Mouse (Mus musculus): ENCODE measurements around the gene Elavl3. TPM values are rescaled to one million over a fixed set of nuclear protein-coding genes. Genes with fewer than 3 reads are reported as not detected.

Elavl3 gene
- polyA plus RNA-seq (2015; fragmentation: Nextera tagmentation; extraction: Ambion mirVana) = 2.8 and 2.9 TPM in 2 replicates

DNA sequence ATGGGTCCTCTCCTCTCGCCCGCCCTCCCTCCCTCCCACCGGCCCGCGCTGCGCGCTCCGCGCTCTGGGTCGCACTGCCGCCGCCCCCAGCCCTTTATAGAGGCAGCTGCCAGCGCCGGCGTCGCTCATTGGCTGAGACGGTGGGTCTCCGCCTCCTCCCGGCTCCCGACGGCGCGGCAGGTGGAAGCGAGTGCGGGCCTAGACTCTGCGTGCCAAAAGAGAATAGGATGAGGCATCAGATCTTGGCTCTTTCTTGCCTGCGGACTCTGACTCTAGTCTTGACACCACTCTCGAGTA lies at the start of gene Elavl3:
Gene Elavl3 (minus strand): TSS at position 66 of the 297 bp plus-strand sequence.
- peak within 1 kb of the TSS; percentile 79 for H3K4me2 ChIP-seq (replicated peaks)
- 2% methylated on average over 22 of the region's 28 CpGs for WGBS
- no peak within 1 kb of the TSS for H3K9ac ChIP-seq
- H3K4me3 ChIP-seq (replicated peaks) = peak within 1 kb of the TSS; percentile 35
- peaks cover 36% of the 10 kb centered on the region for H3K4me1 ChIP-seq (replicated peaks)
- ATAC-seq = no peak
- peaks cover 58% of the 10 kb centered on the region for H3K27me3 ChIP-seq (replicated peaks)
- peaks cover 3% of the 10 kb centered on the region; the same call in 1 of the 2 replicates for H3K36me3 ChIP-seq
- no peak within 1 kb of the TSS for H3K27ac ChIP-seq
- H3K9me3 ChIP-seq = no peaks in the 10 kb centered on the region

DNA sequence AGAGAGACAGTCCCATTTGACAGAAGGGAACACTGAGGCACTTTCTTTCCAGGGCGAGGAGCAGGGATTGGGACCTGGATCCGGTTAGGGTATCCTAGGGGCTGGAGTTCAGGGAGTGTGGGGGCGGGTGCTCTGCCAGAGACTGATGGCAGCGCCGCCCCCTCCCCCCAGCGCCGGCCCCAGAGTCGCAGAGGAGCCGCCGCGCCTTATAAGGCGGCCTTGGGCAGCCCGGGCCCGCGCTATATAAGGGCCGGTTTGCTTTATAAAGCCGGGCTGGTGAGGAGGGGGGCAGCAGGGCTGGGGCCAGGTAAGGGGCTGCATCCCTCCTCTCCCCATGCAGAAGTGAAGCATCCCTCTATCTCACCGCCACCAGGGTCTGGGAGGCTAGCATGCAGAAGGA lies 48.1 kb upstream of the Elavl3 start:
- Histone ChIP-seq H3K4me1 (replicated peaks) (peaks cover 13% of the 10 kb centered on the region), H3K4me3 (replicated peaks) (peak overlapping the region; percentile 22), H3K27me3 (replicated peaks) (peaks cover 24% of the 10 kb centered on the region), H3K36me3 (no peaks in the 10 kb centered on the region), H3K9me3 (no peaks in the 10 kb centered on the region), H3K4me2 (replicated peaks) (peak overlapping the region; percentile 36), H3K27ac (peak overlapping the region; percentile 64), H3K9ac (0 out of 2 replicates have a peak overlapping the region, but pooled peaks have one; percentile 17)
- peak; percentile 67 for ATAC-seq
- 1% methylated on average over 18 of the region's 18 CpGs for WGBS

GRCm38 (mm10) chr9:22098993-22099696 lies 47.3 kb upstream of the Elavl3 start, which contains the start of gene Cnn1:
TSS of gene Cnn1 (plus strand) at chr9:22099216.
- Histone ChIP-seq H3K27ac (peak within 1 kb of the TSS; percentile 64), H3K4me2 (replicated peaks) (peak within 1 kb of the TSS; percentile 36)
- ATAC-seq = peak; percentile 52; the same call in 1 of the 2 replicates

DNA sequence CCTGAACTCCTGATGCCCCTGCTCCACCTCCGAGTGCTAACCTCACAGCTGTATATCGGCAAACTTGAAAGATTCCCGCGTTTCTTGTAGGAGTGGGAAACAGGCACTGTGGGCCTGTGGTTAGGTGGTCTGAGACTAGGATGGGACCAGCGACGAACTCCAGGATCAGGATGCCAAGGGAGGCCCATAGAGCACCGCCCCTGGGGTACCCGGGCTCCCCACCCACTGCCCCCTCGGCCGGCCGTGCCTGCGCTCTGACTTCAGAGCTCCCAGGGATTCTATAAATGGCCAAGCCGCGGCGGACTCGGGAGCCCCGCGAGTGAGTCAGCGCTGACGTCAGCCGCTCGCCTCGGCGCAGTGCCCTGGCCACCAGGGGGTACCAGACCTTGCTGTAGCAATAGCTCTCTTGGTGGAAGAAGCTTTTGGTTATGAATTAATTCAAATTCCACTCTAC lies 44.1 kb upstream of the Elavl3 start:
- ATAC-seq = peak; percentile 85
- no peak overlapping the region for H3K27ac ChIP-seq
- H3K27me3 ChIP-seq (replicated peaks) = peaks cover 23% of the 10 kb centered on the region
- peaks cover 13% of the 10 kb centered on the region for H3K4me1 ChIP-seq (replicated peaks)
- H3K9ac ChIP-seq = peak overlapping the region; percentile 43
- H3K9me3 ChIP-seq = no peaks in the 10 kb centered on the region
- peak overlapping the region; percentile 77 for H3K4me2 ChIP-seq (replicated peaks)
- WGBS = under 1% methylated on average over 24 of the region's 24 CpGs
- H3K4me3 ChIP-seq (replicated peaks) = peak overlapping the region; percentile 33
- H3K36me3 ChIP-seq = no peaks in the 10 kb centered on the region

More at GRCm38 (mm10) chr9:22098993-22099696, 47.3 kb upstream of the Elavl3 start, which contains the start of gene Cnn1:
- peak within 1 kb of the TSS; percentile 22 for H3K4me3 ChIP-seq (replicated peaks)
- peaks cover 13% of the 10 kb centered on the region for H3K4me1 ChIP-seq (replicated peaks)
- peaks cover 24% of the 10 kb centered on the region for H3K27me3 ChIP-seq (replicated peaks)
- H3K36me3 ChIP-seq = no peaks in the 10 kb centered on the region
- 4% methylated on average over 14 of the region's 14 CpGs for WGBS
- H3K9me3 ChIP-seq = no peaks in the 10 kb centered on the region
- H3K9ac ChIP-seq = peak within 1 kb of the TSS; percentile 17; the same call in 1 of the 2 replicates

DNA sequence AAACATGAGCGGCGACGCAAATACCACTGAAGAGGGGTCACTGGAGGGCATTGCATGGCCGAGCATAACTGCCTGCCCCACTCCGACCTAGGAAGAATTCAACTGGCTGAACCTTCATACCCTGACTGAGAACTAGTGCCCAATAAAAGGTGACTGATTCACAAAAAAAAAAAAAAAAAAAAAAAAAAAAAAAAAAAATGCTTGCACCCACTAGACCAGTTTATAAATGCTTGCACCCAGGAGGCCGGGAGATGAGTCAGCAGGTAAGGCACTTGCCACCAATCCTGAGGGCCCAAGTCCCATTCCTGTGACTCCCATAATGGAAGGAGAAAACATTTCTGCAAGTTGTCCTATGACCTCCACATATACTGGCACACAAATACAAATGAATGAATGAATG lies 40.9 kb upstream of the Elavl3 start:
- Histone ChIP-seq H3K9me3 (no peaks in the 10 kb centered on the region), H3K27me3 (replicated peaks) (no peaks in the 10 kb centered on the region), H3K4me3 (replicated peaks) (no peak overlapping the region), H3K4me1 (replicated peaks) (peaks cover 4% of the 10 kb centered on the region), H3K27ac (no peak overlapping the region), H3K4me2 (replicated peaks) (no peak overlapping the region), H3K36me3 (no peaks in the 10 kb centered on the region), H3K9ac (no peak overlapping the region)
- 84% methylated on average over 6 of the region's 6 CpGs for WGBS
- no peak for ATAC-seq

GRCm38 (mm10) chr9:22089986-22090385 lies 38.2 kb upstream of the Elavl3 start:
- no peaks in the 10 kb centered on the region for H3K36me3 ChIP-seq
- no peak overlapping the region for H3K9ac ChIP-seq
- 78% methylated on average over 7 of the region's 7 CpGs for WGBS
- no peaks in the 10 kb centered on the region for H3K27me3 ChIP-seq (replicated peaks)
- no peak overlapping the region for H3K4me3 ChIP-seq (replicated peaks)
- ATAC-seq = no peak
- H3K9me3 ChIP-seq = no peaks in the 10 kb centered on the region
- H3K27ac ChIP-seq = no peak overlapping the region
- peaks cover 6% of the 10 kb centered on the region for H3K4me1 ChIP-seq (replicated peaks)
- H3K4me2 ChIP-seq (replicated peaks) = no peak overlapping the region

- Histone ChIP-seq H3K4me2 (replicated peaks) (no peak overlapping the region), H3K27ac (no peak overlapping the region), H3K9me3 (no peaks in the 10 kb centered on the region), H3K36me3 (no peaks in the 10 kb centered on the region), H3K9ac (no peak overlapping the region), H3K4me3 (replicated peaks) (no peak overlapping the region), H3K27me3 (replicated peaks) (no peaks in the 10 kb centered on the region), H3K4me1 (replicated peaks) (peaks cover 8% of the 10 kb centered on the region)
- WGBS = 95% methylated on average over 7 of the region's 7 CpGs
- no peak for ATAC-seq
Measured at GRCm38 (mm10) chr9:22089281-22089680, 37.5 kb upstream of the Elavl3 start.

DNA sequence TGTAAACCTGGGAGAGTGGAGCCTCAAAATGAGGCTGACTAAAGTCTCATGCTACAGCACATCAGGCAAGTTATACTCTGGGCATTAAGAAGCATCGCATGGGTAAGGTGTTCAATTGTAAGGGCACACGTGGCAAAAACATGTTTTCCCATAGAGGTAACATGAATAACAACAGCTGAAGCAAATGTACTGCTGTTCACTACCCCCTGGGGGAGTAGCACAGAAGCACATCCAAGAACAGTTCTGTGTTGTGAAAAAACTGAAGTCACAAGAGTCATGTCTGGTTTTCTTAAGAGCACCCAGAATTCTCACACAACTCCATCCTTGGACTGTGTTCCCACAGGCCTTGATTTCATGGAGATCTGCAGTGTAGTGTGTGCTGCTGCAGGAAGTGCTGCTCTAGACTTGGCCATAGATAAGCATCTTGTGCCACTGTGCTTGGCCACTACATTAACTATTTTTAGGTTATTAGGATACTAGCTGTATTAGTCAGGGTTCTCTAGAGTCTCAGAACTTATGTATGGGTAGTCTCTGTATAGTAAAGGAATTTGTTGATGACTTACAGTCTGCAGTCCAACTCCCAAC lies 35.3 kb upstream of the Elavl3 start:
- Histone ChIP-seq H3K4me1 (replicated peaks) (peaks cover 8% of the 10 kb centered on the region), H3K27ac (no peak overlapping the region), H3K27me3 (replicated peaks) (no peaks in the 10 kb centered on the region), H3K4me3 (replicated peaks) (no peak overlapping the region), H3K9ac (no peak overlapping the region), H3K4me2 (replicated peaks) (no peak overlapping the region), H3K9me3 (no peaks in the 10 kb centered on the region), H3K36me3 (no peaks in the 10 kb centered on the region)
- WGBS = 87% methylated on average over 2 of the region's 2 CpGs
- ATAC-seq = no peak

GRCm38 (mm10) chr9:22086012-22086411 lies 34.2 kb upstream of the Elavl3 start:
- H3K27ac ChIP-seq = peak overlapping the region; percentile 83
- ATAC-seq = no peak
- no peaks in the 10 kb centered on the region for H3K9me3 ChIP-seq
- H3K36me3 ChIP-seq = no peaks in the 10 kb centered on the region
- H3K4me3 ChIP-seq (replicated peaks) = peak overlapping the region; percentile 71
- H3K27me3 ChIP-seq (replicated peaks) = no peaks in the 10 kb centered on the region
- H3K4me1 ChIP-seq (replicated peaks) = peaks cover 8% of the 10 kb centered on the region
- H3K9ac ChIP-seq = peak overlapping the region; percentile 68
- H3K4me2 ChIP-seq (replicated peaks) = peak overlapping the region; percentile 75
- WGBS = 42% methylated on average over 6 of the region's 6 CpGs

GRCm38 (mm10) chr9:22085022-22085834 lies 33.4 kb upstream of the Elavl3 start, which contains the start of gene Ecsit:
TSS of gene Ecsit (minus strand) at chr9:22085438.
- Histone ChIP-seq H3K27ac (peak within 1 kb of the TSS; percentile 83), H3K4me3 (replicated peaks) (peak within 1 kb of the TSS; percentile 71), H3K9ac (peak within 1 kb of the TSS; percentile 68), H3K4me1 (replicated peaks) (peaks cover 8% of the 10 kb centered on the region), H3K9me3 (no peaks in the 10 kb centered on the region), H3K36me3 (no peaks in the 10 kb centered on the region), H3K4me2 (replicated peaks) (peak within 1 kb of the TSS; percentile 75), H3K27me3 (replicated peaks) (no peaks in the 10 kb centered on the region)
- peak; percentile 100 for ATAC-seq
- WGBS = under 1% methylated on average over 48 of the region's 48 CpGs

- Histone ChIP-seq H3K27ac (0 out of 2 replicates have a peak overlapping the region, but pooled peaks have one; percentile 6), H3K4me2 (replicated peaks) (peak overlapping the region; percentile 75), H3K27me3 (replicated peaks) (no peaks in the 10 kb centered on the region), H3K4me1 (replicated peaks) (peaks cover 8% of the 10 kb centered on the region), H3K9me3 (no peaks in the 10 kb centered on the region), H3K9ac (peak overlapping the region; percentile 68), H3K4me3 (replicated peaks) (peak overlapping the region; percentile 71), H3K36me3 (no peaks in the 10 kb centered on the region)
- no peak for ATAC-seq
- 33% methylated on average over 4 of the region's 4 CpGs for WGBS
Measured at GRCm38 (mm10) chr9:22084667-22085021, 32.8 kb upstream of the Elavl3 start.

DNA sequence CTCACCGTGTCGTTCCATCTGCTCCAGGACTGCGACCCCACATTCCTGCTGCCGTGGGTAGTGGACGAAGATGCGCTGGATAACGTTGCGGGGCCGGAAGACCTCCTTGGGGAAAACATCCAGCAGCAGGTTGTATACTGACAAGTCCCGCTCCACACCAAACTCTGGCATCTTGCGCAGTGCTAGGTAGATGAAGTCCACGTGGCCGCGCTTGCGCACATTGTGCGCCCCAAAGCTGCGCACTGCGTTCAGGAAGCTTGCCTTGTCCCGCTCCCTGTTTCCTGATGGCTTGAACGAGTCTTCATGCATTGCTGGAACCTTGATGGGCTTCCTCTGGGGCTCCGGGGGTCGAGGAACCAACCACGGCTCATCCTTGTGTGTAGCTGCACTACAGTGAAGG lies 24.4 kb upstream of the Elavl3 start:
- Histone ChIP-seq H3K9me3 (no peaks in the 10 kb centered on the region), H3K4me2 (replicated peaks) (no peak overlapping the region), H3K36me3 (peaks cover 10% of the 10 kb centered on the region; the same call in 1 of the 2 replicates), H3K27me3 (replicated peaks) (no peaks in the 10 kb centered on the region), H3K27ac (no peak overlapping the region), H3K4me1 (replicated peaks) (no peaks in the 10 kb centered on the region), H3K9ac (no peak overlapping the region), H3K4me3 (replicated peaks) (no peak overlapping the region)
- no peak for ATAC-seq
- WGBS = 89% methylated on average over 23 of the region's 23 CpGs

All from intestine, embryonic 15.5 days (tissue).